Mouse (Mus musculus) hindbrain, embryonic 14.5 days (tissue): Measurements from ENCODE around the gene Cab39l. TPM values are rescaled to one million over a fixed set of nuclear protein-coding genes. Genes with fewer than 3 reads are reported as not detected.

Source experiments
- ATAC-seq: fragments of 200-750 bp; cut with Nextera tagmentation; 2 replicates; pipeline ENCODE4 v1.8.0; 2017; ENCODE audit warnings: moderate number of reproducible peaks, mild to moderate bottlenecking, moderate TSS enrichment, moderate library complexity; ENCODE audit not compliant: low FRiP score
- DNase-seq: peaks from one replicate; pipeline ENCODE4 v3.0.0-alpha.2; 2015; ENCODE audit warnings: low spot score
- H3K27ac ChIP-seq: fragments of 300-500 bp; sonication (generic); 2 replicates; pipeline ENCODE4 v1.5.1; 2014; ENCODE audit warnings: mild to moderate bottlenecking, moderate library complexity
- H3K27me3 ChIP-seq: fragments of 300-500 bp; sonication (generic); 2 replicates; pipeline ENCODE4 v1.6.1; 2014; ENCODE audit warnings: mild to moderate bottlenecking, low read length, mixed read lengths; ENCODE audit not compliant: control insufficient read depth, insufficient read depth
- H3K36me3 ChIP-seq: fragments of 300-500 bp; sonication (generic); replicated peaks from 2 replicates; pipeline ENCODE4 v1.6.1; 2014; ENCODE audit not compliant: control insufficient read depth, insufficient read depth
- H3K4me1 ChIP-seq: fragments of 300-500 bp; sonication (generic); replicated peaks from 2 replicates; pipeline ENCODE4 v1.6.1; 2014; ENCODE audit warnings: antibody characterized with exemption, low read length, mixed read lengths; ENCODE audit not compliant: control insufficient read depth, insufficient read depth
- H3K4me2 ChIP-seq: fragments of 300-500 bp; sonication (generic); replicated peaks from 2 replicates; pipeline ENCODE4 v1.6.1; 2014; ENCODE audit warnings: mild to moderate bottlenecking, moderate library complexity
- H3K4me3 ChIP-seq: fragments of 300-500 bp; sonication (generic); replicated peaks from 2 replicates; pipeline ENCODE4 v1.5.1; 2014; ENCODE audit warnings: mild to moderate bottlenecking, low read length
- H3K9ac ChIP-seq: fragments of 300-500 bp; sonication (generic); 2 replicates; pipeline ENCODE4 v1.6.1; 2014
- H3K9me3 ChIP-seq: fragments of 300-500 bp; sonication (generic); 2 replicates; pipeline ENCODE4 v1.6.1; 2016; ENCODE audit warnings: low read length; ENCODE audit not compliant: control insufficient read depth
- WGBS: fragments of 180-500 bp; shearing (Covaris S2); extraction: QIAGEN DNeasy Blood & Tissue Kit; methylation state at CpG from one replicate; pipeline ENCODE4 v1.1.7; 2014; 5-methylcytosine and 5-hydroxymethylcytosine counted together
- polyA plus RNA-seq: library from polyadenylated mRNA; unstranded; fragments of >200 nt; fragmentation: Nextera tagmentation; extraction: Ambion mirVana; gene quantifications from 2 replicates; pipeline ENCODE4 v1.2.1, GENCODE M21; 2014

Cab39l gene
- polyA plus RNA-seq, 1 experiment from 2014 or later = 32.2 TPM

GRCm38 (mm10) chr14:59591901-59592300, 151.1 kb downstream of the Cab39l start:
- WGBS = 71% methylated on average over 8 of the region's 8 CpGs
- Histone ChIP-seq H3K9ac (no peak overlapping the region), H3K27ac (no peak overlapping the region), H3K4me3 (no peak overlapping the region), H3K36me3 (peaks cover 63% of the 10 kb centered on the region), H3K4me1 (peaks cover 4% of the 10 kb centered on the region), H3K9me3 (no peaks in the 10 kb centered on the region), H3K4me2 (no peak overlapping the region), H3K27me3 (no peaks in the 10 kb centered on the region)
- DNase-seq = no peak
- ATAC-seq = no peak

DNA sequence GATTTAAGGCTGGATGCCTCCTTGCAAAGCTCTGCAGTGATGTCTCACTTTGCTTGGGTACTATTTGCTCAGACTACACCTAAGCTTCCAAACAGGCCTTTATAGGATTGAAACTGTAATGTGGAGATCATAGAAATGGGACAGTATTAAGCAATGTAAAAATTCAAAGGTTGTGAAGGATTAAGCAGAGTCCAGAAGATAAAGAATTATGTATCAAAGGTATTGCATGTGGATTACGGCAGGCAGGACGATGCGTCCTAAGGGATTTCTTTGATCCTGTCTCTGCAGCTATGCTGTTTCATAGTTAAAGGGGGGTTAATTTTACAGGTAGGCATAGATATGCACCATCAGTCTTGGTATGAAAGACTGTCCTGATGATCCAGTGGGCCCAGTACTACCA, 151.8 kb downstream of the Cab39l start:
- H3K4me2 ChIP-seq = no peak overlapping the region
- no peak overlapping the region for H3K9ac ChIP-seq
- peaks cover 8% of the 10 kb centered on the region for H3K4me1 ChIP-seq
- no peak for ATAC-seq
- DNase-seq = no peak
- H3K27ac ChIP-seq = no peak overlapping the region
- no peaks in the 10 kb centered on the region for H3K9me3 ChIP-seq
- WGBS = 96% methylated on average over 3 of the region's 3 CpGs
- H3K4me3 ChIP-seq = no peak overlapping the region
- no peaks in the 10 kb centered on the region for H3K27me3 ChIP-seq
- peaks cover 60% of the 10 kb centered on the region for H3K36me3 ChIP-seq

DNA sequence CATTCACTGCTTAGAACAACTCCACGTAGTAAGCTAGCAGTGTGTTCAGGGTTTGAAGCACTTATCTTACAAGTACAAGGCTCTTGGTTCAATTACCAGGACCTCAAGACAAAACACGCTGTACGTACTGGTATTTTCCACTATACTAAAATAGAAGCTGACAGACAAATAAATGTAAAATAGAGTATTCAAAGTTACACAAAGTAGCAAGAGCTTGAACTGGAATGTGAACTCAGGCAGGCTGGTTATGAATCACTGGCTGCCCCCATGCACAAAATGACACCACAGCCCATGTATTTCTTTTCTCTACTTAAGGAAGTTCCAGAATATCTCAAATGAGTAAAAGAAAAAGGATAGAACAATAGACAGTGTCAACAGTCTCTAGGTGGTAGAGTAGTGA, 154.2 kb downstream of the Cab39l start:
- Histone ChIP-seq H3K4me2 (no peak overlapping the region), H3K27ac (no peak overlapping the region), H3K4me1 (peaks cover 13% of the 10 kb centered on the region), H3K27me3 (no peaks in the 10 kb centered on the region), H3K36me3 (peaks cover 38% of the 10 kb centered on the region), H3K9ac (no peak overlapping the region), H3K9me3 (no peaks in the 10 kb centered on the region), H3K4me3 (no peak overlapping the region)
- no peak for ATAC-seq
- 96% methylated on average over 3 of the region's 3 CpGs for WGBS
- DNase-seq = no peak

GRCm38 (mm10) chr14:59597398-59598259, 156.9 kb downstream of the Cab39l start, which contains the start of gene Cdadc1:
Cdadc1 (minus strand) TSS chr14:59597959.
- Histone ChIP-seq H3K4me3 (peak within 1 kb of the TSS; percentile 93), H3K4me2 (peak within 1 kb of the TSS; percentile 68), H3K36me3 (peaks cover 18% of the 10 kb centered on the region), H3K9me3 (no peaks in the 10 kb centered on the region), H3K27me3 (no peaks in the 10 kb centered on the region), H3K27ac (peak within 1 kb of the TSS; percentile 89; the same call in 1 of the 2 replicates), H3K4me1 (peaks cover 13% of the 10 kb centered on the region), H3K9ac (peak within 1 kb of the TSS; percentile 86)
- 1% methylated on average over 45 of the region's 48 CpGs for WGBS
- ATAC-seq (peak; percentile 95), DNase-seq (peak; percentile 97)

- no peak for DNase-seq
- peak overlapping the region; percentile 93 for H3K4me3 ChIP-seq
- H3K27ac ChIP-seq = peak overlapping the region; percentile 89; the same call in 1 of the 2 replicates
- ATAC-seq = peak; percentile 28
- H3K9ac ChIP-seq = peak overlapping the region; percentile 86
- H3K4me2 ChIP-seq = peak overlapping the region; percentile 68
- no peaks in the 10 kb centered on the region for H3K9me3 ChIP-seq
- no peaks in the 10 kb centered on the region for H3K27me3 ChIP-seq
- 3% methylated on average over 8 of the region's 8 CpGs for WGBS
- peaks cover 15% of the 10 kb centered on the region for H3K36me3 ChIP-seq
- peaks cover 13% of the 10 kb centered on the region for H3K4me1 ChIP-seq
Observed at GRCm38 (mm10) chr14:59598260-59598627, 157.5 kb downstream of the Cab39l start.

- no peak overlapping the region for H3K27ac ChIP-seq
- H3K4me2 ChIP-seq = no peak overlapping the region
- H3K9ac ChIP-seq = no peak overlapping the region
- no peaks in the 10 kb centered on the region for H3K4me1 ChIP-seq
- peaks cover 3% of the 10 kb centered on the region; the same call in 1 of the 2 replicates for H3K27me3 ChIP-seq
- ATAC-seq (no peak), DNase-seq (peak; percentile 58)
- no peaks in the 10 kb centered on the region for H3K36me3 ChIP-seq
- no peak overlapping the region for H3K4me3 ChIP-seq
- WGBS = 70% methylated on average over 5 of the region's 5 CpGs
- no peaks in the 10 kb centered on the region for H3K9me3 ChIP-seq
Observed at GRCm38 (mm10) chr14:59604002-59604645, 163.4 kb downstream of the Cab39l start.

GRCm38 (mm10) chr14:59605671-59606353, 165.0 kb downstream of the Cab39l start:
- ATAC-seq (peak; percentile 62; the same call in 1 of the 2 replicates), DNase-seq (peak; percentile 77)
- H3K27me3 ChIP-seq = peaks cover 3% of the 10 kb centered on the region; the same call in 1 of the 2 replicates
- H3K4me3 ChIP-seq = no peak overlapping the region
- no peaks in the 10 kb centered on the region for H3K9me3 ChIP-seq
- H3K4me2 ChIP-seq = no peak overlapping the region
- no peak overlapping the region for H3K9ac ChIP-seq
- H3K27ac ChIP-seq = no peak overlapping the region
- 15% methylated on average over 5 of the region's 5 CpGs for WGBS
- no peaks in the 10 kb centered on the region for H3K4me1 ChIP-seq
- no peaks in the 10 kb centered on the region for H3K36me3 ChIP-seq

- no peak overlapping the region for H3K4me3 ChIP-seq
- H3K9ac ChIP-seq = no peak overlapping the region
- DNase-seq (no peak), ATAC-seq (no peak)
- no peak overlapping the region for H3K4me2 ChIP-seq
- H3K27ac ChIP-seq = no peak overlapping the region
- H3K9me3 ChIP-seq = no peaks in the 10 kb centered on the region
- no peaks in the 10 kb centered on the region for H3K4me1 ChIP-seq
- H3K27me3 ChIP-seq = peaks cover 3% of the 10 kb centered on the region; the same call in 1 of the 2 replicates
- no peaks in the 10 kb centered on the region for H3K36me3 ChIP-seq
- whole genome bisulfite sequencing = 47% methylated on average over 3 of the region's 3 CpGs
Observed at GRCm38 (mm10) chr14:59607021-59607420, 166.2 kb downstream of the Cab39l start.
